Mouse (Mus musculus) C2C12 (cell line): Measurements from ENCODE around the gene Rbm20.

Experiments used
- CTCF ChIP-seq: IDR thresholded peaks from one replicate; pipeline ENCODE4 v1.5.1; 2011; ENCODE audit not compliant: control insufficient read depth, insufficient read depth, insufficient read length
- MYOD1 ChIP-seq: IDR thresholded peaks from one replicate; pipeline ENCODE4 v1.6.1; 2011; ENCODE audit warnings: low read depth; ENCODE audit not compliant: control insufficient read depth, insufficient read length

GRCm38 (mm10) chr19:53727886-53728669 lies 51.0 kb downstream of the Rbm20 start:
- TF ChIP-seq CTCF (no peak), MYOD1 (no peak)
